Mouse (Mus musculus): Measurements from ENCODE around the gene Ube2j1. TPM values are rescaled to one million over a fixed set of nuclear protein-coding genes. Genes with fewer than 3 reads are reported as not detected.

The Ube2j1 gene
- polyA plus RNA-seq, 1 experiment, result 46.6 TPM

DNA sequence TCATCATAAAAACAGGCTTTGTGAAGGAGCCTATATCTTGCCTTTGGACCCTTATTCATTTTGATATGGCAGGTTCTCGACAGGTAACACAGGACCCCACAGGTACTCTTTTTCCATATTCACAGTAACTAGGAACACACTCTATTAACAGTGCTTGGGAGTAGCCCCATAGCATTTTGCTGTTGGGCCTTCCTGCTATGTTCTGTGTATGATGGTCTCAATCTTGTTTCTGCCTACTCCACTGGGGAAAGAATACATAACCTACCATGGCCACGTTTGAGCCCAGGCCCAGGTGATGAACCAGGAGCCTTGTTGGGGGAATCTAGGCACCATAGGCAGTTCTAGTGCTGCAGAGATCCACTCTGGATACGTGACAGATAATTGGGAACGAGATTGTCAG lies 43.2 kb downstream of the Ube2j1 start:
- TF ChIP-seq CTCF (IDR thresholded peaks at IDR 0.05; ENCODE audit: borderline replicate concordance, extremely low read depth, insufficient read depth, insufficient read length) (no peak), POLR2A (IDR thresholded peaks at IDR 0.05; ENCODE audit: borderline replicate concordance, extremely low read depth, insufficient read depth, insufficient read length, poor library complexity, severe bottlenecking) (no peak)
- DNase-seq (ENCODE audit: low read depth), result no peak

GRCm38 (mm10) chr4:33074851-33075250 lies 43.6 kb downstream of the Ube2j1 start:
- no peak for TF ChIP-seq POLR2A (IDR thresholded peaks at IDR 0.05; ENCODE audit: borderline replicate concordance, extremely low read depth, insufficient read depth, insufficient read length, poor library complexity, severe bottlenecking)
- TF ChIP-seq CTCF (IDR thresholded peaks at IDR 0.05; ENCODE audit: borderline replicate concordance, extremely low read depth, insufficient read depth, insufficient read length), result no peak
- DNase-seq (ENCODE audit: low read depth), result no peak

- no peak for DNase-seq (ENCODE audit: low read depth)
- TF ChIP-seq POLR2A (IDR thresholded peaks at IDR 0.05; ENCODE audit: borderline replicate concordance, extremely low read depth, insufficient read depth, insufficient read length, poor library complexity, severe bottlenecking), result no peak
- no peak for TF ChIP-seq CTCF (IDR thresholded peaks at IDR 0.05; ENCODE audit: borderline replicate concordance, extremely low read depth, insufficient read depth, insufficient read length)
Observed at GRCm38 (mm10) chr4:33075776-33076524, 44.7 kb downstream of the Ube2j1 start.

DNA sequence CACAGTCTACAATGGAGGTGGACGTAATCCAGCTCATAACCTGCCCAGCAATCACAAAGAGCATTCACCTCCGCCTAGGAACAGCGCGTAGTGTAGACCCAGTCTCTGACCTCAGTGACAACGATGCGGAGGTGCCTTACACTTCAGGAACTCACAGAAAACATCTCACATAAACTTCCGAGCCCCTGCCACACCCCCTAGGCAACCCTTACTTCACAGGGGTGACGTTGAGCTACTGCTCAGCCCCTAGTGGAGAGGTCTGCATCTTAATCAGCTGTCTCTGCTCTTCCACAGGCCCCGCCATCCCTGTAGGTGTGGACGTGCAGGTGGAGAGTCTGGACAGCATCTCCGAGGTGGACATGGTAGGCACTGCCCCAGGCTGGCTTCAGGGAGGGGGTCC lies 45.9 kb downstream of the Ube2j1 start:
- TF ChIP-seq POLR2A (IDR thresholded peaks at IDR 0.05; ENCODE audit: borderline replicate concordance, extremely low read depth, insufficient read depth, insufficient read length, poor library complexity, severe bottlenecking) (no peak), CTCF (IDR thresholded peaks at IDR 0.05; ENCODE audit: borderline replicate concordance, extremely low read depth, insufficient read depth, insufficient read length) (no peak)
- DNase-seq (ENCODE audit: low read depth), result no peak

DNA sequence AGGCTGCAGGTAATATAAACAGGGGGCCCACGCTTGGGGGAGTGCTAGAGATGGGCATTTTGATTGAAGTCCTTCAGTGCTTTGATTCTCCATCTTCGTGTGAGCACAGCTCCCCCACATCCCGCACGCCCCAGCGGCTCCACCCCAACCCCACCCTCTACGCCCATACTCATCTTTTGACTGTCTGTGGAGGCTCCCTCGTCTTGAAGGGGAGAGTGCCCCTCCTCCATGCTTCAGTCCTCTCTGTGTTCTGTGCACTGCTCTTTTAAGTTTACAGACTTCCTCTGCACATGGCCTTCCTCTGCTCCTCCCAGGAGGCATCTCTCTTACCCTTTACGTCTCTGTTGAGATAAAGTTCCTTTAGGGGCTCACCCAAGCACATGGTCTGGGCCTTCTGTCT lies 46.5 kb downstream of the Ube2j1 start:
- TF ChIP-seq POLR2A (IDR thresholded peaks at IDR 0.05; ENCODE audit: borderline replicate concordance, extremely low read depth, insufficient read depth, insufficient read length, poor library complexity, severe bottlenecking) (no peak), CTCF (IDR thresholded peaks at IDR 0.05; ENCODE audit: borderline replicate concordance, extremely low read depth, insufficient read depth, insufficient read length) (no peak)
- DNase-seq (ENCODE audit: low read depth), result no peak

GRCm38 (mm10) chr4:33078492-33078891 lies 47.3 kb downstream of the Ube2j1 start:
- no peak for DNase-seq (ENCODE audit: low read depth)
- no peak for TF ChIP-seq CTCF (IDR thresholded peaks at IDR 0.05; ENCODE audit: borderline replicate concordance, extremely low read depth, insufficient read depth, insufficient read length)
- TF ChIP-seq POLR2A (IDR thresholded peaks at IDR 0.05; ENCODE audit: borderline replicate concordance, extremely low read depth, insufficient read depth, insufficient read length, poor library complexity, severe bottlenecking), result no peak

GRCm38 (mm10) chr4:33099118-33099694 lies 68.0 kb downstream of the Ube2j1 start:
- no peak for TF ChIP-seq CTCF (IDR thresholded peaks at IDR 0.05; ENCODE audit: borderline replicate concordance, extremely low read depth, insufficient read depth, insufficient read length)
- no peak for DNase-seq (ENCODE audit: low read depth)

Other genes starting within 250 kb of the Ube2j1 start
- 78.9 and 84.0 TPM in 2 replicates for gene Lyrm2, start 231.2 kb upstream of the Ube2j1 start, polyA plus RNA-seq (2012; rRNA removed)
- 11.6 and 19.1 TPM in 2 replicates for gene Ankrd6, start 80.6 kb upstream of the Ube2j1 start, polyA plus RNA-seq (2012; rRNA removed)
- 20.4 and 27.0 TPM in 2 replicates for gene Rragd, start 48.4 kb upstream of the Ube2j1 start, polyA plus RNA-seq (2012; rRNA removed)
- 0.59 and 0.98 TPM in 2 replicates for gene Gabrr2, start 31.6 kb downstream of the Ube2j1 start, polyA plus RNA-seq (2012; rRNA removed)
- 0.27 and 0.35 TPM in 2 replicates for gene Gabrr1, start 101.1 kb downstream of the Ube2j1 start, polyA plus RNA-seq (2012; rRNA removed)
- 3.4 and 4.0 TPM in 2 replicates for gene Pm20d2, start 158.3 kb downstream of the Ube2j1 start, polyA plus RNA-seq (2012; rRNA removed)
- gene Srsf12, start 177.6 kb downstream of the Ube2j1 start, polyA plus RNA-seq (2012; rRNA removed), result 22.0 and 34.0 TPM in 2 replicates